In the genomic region with DNA sequence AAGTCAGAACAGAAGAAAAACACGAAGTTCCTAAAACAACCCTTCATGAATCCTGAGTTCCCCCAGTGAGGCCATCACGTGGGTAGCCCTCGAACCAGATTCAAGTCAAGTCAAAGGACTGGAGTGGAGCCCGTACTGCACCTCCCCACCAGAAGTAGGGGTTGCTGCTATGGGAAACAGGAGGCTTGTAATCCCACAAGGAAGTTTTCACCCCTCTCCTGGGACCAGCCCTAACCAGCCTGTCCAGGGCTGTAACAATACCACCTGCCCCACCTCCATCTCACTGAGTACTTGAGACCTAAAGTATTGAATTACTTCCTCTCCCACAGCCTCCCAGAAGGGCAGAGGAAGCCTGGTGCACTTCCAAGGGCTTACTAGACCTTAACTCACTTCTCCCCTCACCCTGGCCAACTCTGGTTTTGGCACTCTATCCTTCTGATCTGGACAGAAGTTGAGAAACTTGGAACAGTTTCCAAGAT, we compare ENCODE assay signal across 15 mouse cellular contexts. TPM values are rescaled to one million over a fixed set of nuclear protein-coding genes. Genes with fewer than 3 reads are reported as not detected.
DNase-seq lines count a peak whose midpoint lies in the region; ATAC-seq lines count a peak whose summit lies in the region.
"Had no signal": no experiment of that assay in that cellular context is flagged by ENCODE, and none has a peak within 500 bp of the region (broad histone marks: within the 10 kb centered on the region; RNA-seq: fewer than 3 reads in every experiment).

No protein-coding gene starts in this region.

- H3K9me3 ChIP-seq in embryonic facial prominence, embryonic 12.5 days = 0 out of 2 replicates have a peak, but pooled peaks cover 4% of the 10 kb centered on the region
- H3K9me3 ChIP-seq in embryonic facial prominence, embryonic 10.5 days = no peaks in the 10 kb centered on the region
- H3K9me3 ChIP-seq: heart, embryonic 13.5 days had no signal

- ATAC-seq in embryonic facial prominence, embryonic 12.5 days (ENCODE audit: insufficient number of reproducible peaks, insufficient read depth, low FRiP score, low TSS enrichment) = 0 out of 2 replicates have a peak, but pooled peaks have one; percentile 41
- no peak for ATAC-seq in erythroblast, adult 5-6 weeks (replicated peaks; ENCODE audit: low FRiP score, poor library complexity, severe bottlenecking)
- no peak for ATAC-seq in frontal cortex, adult (ENCODE audit: low TSS enrichment)
- ATAC-seq: liver, postnatal 0 days had no signal

- no peaks in the 10 kb centered on the region for H3K27me3 ChIP-seq in embryonic facial prominence, embryonic 12.5 days
- no peaks in the 10 kb centered on the region for H3K27me3 ChIP-seq in embryonic facial prominence, embryonic 10.5 days (replicated peaks; ENCODE audit: low read depth, poor library complexity, severe bottlenecking)
- H3K27me3 ChIP-seq: heart, embryonic 13.5 days had no signal

- H3K36me3 ChIP-seq in embryonic facial prominence, embryonic 12.5 days = no peaks in the 10 kb centered on the region
- H3K36me3 ChIP-seq in embryonic facial prominence, embryonic 10.5 days (replicated peaks) = no peaks in the 10 kb centered on the region
- H3K36me3 ChIP-seq: heart, embryonic 13.5 days had no signal

- H3K4me3 ChIP-seq in embryonic facial prominence, embryonic 12.5 days = no peak overlapping the region
- no peak overlapping the region for H3K4me3 ChIP-seq in embryonic facial prominence, embryonic 10.5 days
- H3K4me3 ChIP-seq: heart, embryonic 13.5 days had no signal

- H3K9ac ChIP-seq in embryonic facial prominence, embryonic 12.5 days = no peak overlapping the region
- H3K9ac ChIP-seq: heart, embryonic 13.5 days; liver, postnatal 0 days had no signal

- H3K4me2 ChIP-seq in embryonic facial prominence, embryonic 12.5 days (replicated peaks) = no peak overlapping the region
- H3K4me2 ChIP-seq: heart, embryonic 13.5 days had no signal

- WGBS in embryonic facial prominence, embryonic 12.5 days = 61% methylated on average over 4 of the region's 4 CpGs
- 69% methylated on average over 4 of the region's 4 CpGs for WGBS in embryonic facial prominence, embryonic 10.5 days

- DNase-seq in embryonic facial prominence, embryonic 10.5 days (ENCODE audit: low spot score) = no peak
- peak; percentile 32 for DNase-seq in ES-CJ7 (ENCODE audit: low read depth, low spot score)
- peak; percentile 23 to 36 for DNase-seq in gastrocnemius, postnatal 36 days
- DNase-seq in lung, postnatal 10 days = peak; percentile 72
- no peak for DNase-seq in spleen, postnatal 10 days (ENCODE audit: low spot score in 2 of 2)
- DNase-seq: B cell, adult 2 months; cerebellum, postnatal 10 days; liver, postnatal 0 days had no signal

- intact Hi-C loops in gastrocnemius, postnatal 36 days (cut with DNase I) = no loop called here

- no peaks in the 10 kb centered on the region for H3K4me1 ChIP-seq in embryonic facial prominence, embryonic 12.5 days
- H3K4me1 ChIP-seq in embryonic facial prominence, embryonic 10.5 days = peaks cover 4% of the 10 kb centered on the region
- H3K4me1 ChIP-seq: heart, embryonic 13.5 days had no signal

- H3K27ac ChIP-seq in embryonic facial prominence, embryonic 12.5 days = no peak overlapping the region
- no peak overlapping the region for H3K27ac ChIP-seq in embryonic facial prominence, embryonic 10.5 days (replicated peaks)
- H3K27ac ChIP-seq: heart, embryonic 13.5 days had no signal

RNA-seq across cellular contexts. Expression of gene Cyp2f2, which starts 1.6 kb away (rescaled TPM):
- 0.63 TPM in 1 of 2 replicates, not detected in the other for polyA plus RNA-seq in embryonic facial prominence, embryonic 12.5 days (2016; fragmentation: Nextera tagmentation; extraction: Ambion mirVana)
- not detected in 2 replicates for polyA plus RNA-seq in embryonic facial prominence, embryonic 10.5 days (2016; fragmentation: Nextera tagmentation; extraction: Ambion mirVana)
- total RNA-seq in gastrocnemius, postnatal 36 days (2021) = under 1 TPM; 0.67 to 0.89 TPM
- not detected in 2 replicates for total RNA-seq in erythroblast, adult 5-6 weeks (2015; ENCODE audit: low replicate concordance)
- total RNA-seq in erythroblast, adult 5-6 weeks (2017; ENCODE audit: low replicate concordance) = not detected in 2 replicates
- polyA plus RNA-seq: heart, embryonic 13.5 days; neural tube, embryonic 11.5 days had no signal

RNA-seq across cellular contexts. Expression of gene Cyp2t4, which starts 35.4 kb away (rescaled TPM):
- 0.14 and 0.19 TPM in 2 replicates for polyA plus RNA-seq in embryonic facial prominence, embryonic 12.5 days (2016; fragmentation: Nextera tagmentation; extraction: Ambion mirVana)
- 0.09 and 0.16 TPM in 2 replicates for polyA plus RNA-seq in embryonic facial prominence, embryonic 10.5 days (2016; fragmentation: Nextera tagmentation; extraction: Ambion mirVana)
- total RNA-seq in gastrocnemius, postnatal 36 days (2021) = not detected
- total RNA-seq in erythroblast, adult 5-6 weeks (2015; ENCODE audit: low replicate concordance) = not detected in 2 replicates
- total RNA-seq in erythroblast, adult 5-6 weeks (2017; ENCODE audit: low replicate concordance) = not detected in 2 replicates
- total RNA-seq: layer of hippocampus, adult 8-10 months had no signal
- polyA plus RNA-seq: liver, postnatal 0 days; neural tube, embryonic 11.5 days; spleen, adult 2 months had no signal

RNA-seq across cellular contexts. Expression of gene Egln2, which starts 48.5 kb away (rescaled TPM):
- polyA plus RNA-seq in embryonic facial prominence, embryonic 12.5 days (2016; fragmentation: Nextera tagmentation; extraction: Ambion mirVana) = 95.8 and 99.8 TPM in 2 replicates
- polyA plus RNA-seq in embryonic facial prominence, embryonic 10.5 days (2016; fragmentation: Nextera tagmentation; extraction: Ambion mirVana) = 77.5 and 81.3 TPM in 2 replicates
- total RNA-seq in gastrocnemius, postnatal 36 days (2021) = 100 to 1,000 TPM in 1 of 2 experiments, 10 to 100 TPM in 1; 99.1 to 112 TPM
- 1.3 and 7.7 TPM in 2 replicates for total RNA-seq in erythroblast, adult 5-6 weeks (2015; ENCODE audit: low replicate concordance)
- total RNA-seq in erythroblast, adult 5-6 weeks (2017; ENCODE audit: low replicate concordance) = 7.6 and 10.0 TPM in 2 replicates

Comparison
In these comparisons a context has a peak if more than half of its experiments do, and no peak if none do; other contexts are left out.
1. DNase-seq: peak in ES-CJ7 (single experiment), gastrocnemius, postnatal 36 days (2 of 2) and lung, postnatal 10 days (single experiment); none in embryonic facial prominence, embryonic 10.5 days (single experiment) and spleen, postnatal 10 days (0 of 2).
2. RNA of gene Egln2, which starts 48.5 kb away (total RNA-seq): 99.1 to 112 TPM in gastrocnemius, postnatal 36 days; 1.3 to 10.0 TPM in erythroblast, adult 5-6 weeks; every median in the first group is over 4 times any median in the second.